Mouse (Mus musculus) left cerebral cortex, adult 8-10 months (tissue): ENCODE measurements at regions not wholly inside any gene's neighbourhood (a gene's known extent, or its start where the extent isn't known, plus 50 kb on each side); places are given as distances from the start of the nearest gene placed in this dataset.
"Not testable (repeated sequence)": the region's sequence is repeated elsewhere in the genome, so short reads cannot be mapped to it uniquely, and the experiment has no call there.

ENCODE experiments used
- DNase-seq, 2 experiments: peaks; one replicate each; pipeline ENCODE4 v3.0.0; 2022; ENCODE audit warnings: low spot score in 2 of 2

GRCm38 (mm10) chr6:82143496-82143895 is 102.7 kb downstream of the Eva1a start:
- no peak for DNase-seq

- no peak for DNase-seq
Observed at GRCm38 (mm10) chr6:82150051-82150450, 109.2 kb downstream of the Eva1a start.

DNA sequence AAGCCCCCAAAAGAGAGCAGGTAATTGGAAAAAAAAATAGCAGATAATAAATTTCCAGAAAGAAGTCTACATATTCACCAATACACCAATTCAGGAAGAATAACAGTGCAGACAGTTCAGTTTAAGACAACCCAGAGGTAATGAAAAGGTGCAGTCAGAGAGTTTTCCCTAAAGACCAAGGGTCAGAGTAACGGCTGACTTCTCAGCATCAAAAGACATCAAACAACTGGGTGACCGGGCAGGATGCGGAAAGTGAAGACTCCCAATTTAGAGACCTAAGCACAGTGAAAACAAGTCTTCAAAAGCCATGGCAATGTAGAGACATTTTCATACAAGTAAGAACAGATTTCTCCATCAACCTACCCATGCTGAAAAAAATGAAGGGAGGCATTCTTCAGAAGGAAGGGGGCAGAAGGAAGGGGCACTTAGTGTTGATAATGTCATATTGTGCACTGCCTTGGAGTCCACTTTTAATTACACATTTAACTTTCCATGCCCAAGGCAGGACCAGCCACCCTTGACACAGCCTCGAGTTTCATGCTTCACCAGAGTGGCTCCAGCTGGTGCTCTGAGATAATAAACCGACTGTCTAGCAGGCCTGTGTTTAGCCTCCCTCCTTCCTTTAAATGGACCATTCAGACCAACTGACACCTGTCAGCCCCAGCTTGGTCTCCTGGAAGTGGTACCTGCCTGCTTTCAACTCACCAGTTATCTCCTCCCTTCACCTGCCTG is 129.7 kb downstream of the Eva1a start:
- no peak for DNase-seq

DNA sequence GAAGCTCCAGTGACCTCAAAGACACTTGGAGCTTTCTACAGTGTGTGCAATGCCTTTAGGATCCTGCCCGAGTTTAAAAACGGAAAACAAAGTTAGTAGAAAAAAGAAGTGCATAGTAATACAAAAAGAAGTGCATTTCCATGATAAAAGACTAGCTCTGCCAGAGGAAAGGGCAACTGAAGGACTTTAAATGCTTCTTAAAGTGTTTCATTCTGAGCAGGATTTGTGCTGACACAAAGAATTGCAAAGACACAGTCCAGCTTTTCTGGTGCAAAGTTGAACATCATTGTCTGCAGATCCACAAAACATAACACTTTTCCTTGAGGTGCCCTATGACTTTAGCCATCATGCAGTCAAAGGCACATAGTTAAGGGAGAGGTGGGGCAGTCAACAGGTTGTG is 134.1 kb downstream of the Eva1a start:
- DNase-seq = no peak

- no peak for DNase-seq
Observed at GRCm38 (mm10) chr6:82200130-82200529, 159.3 kb downstream of the Eva1a start.

- DNase-seq = peak in 1 of 2 experiments; percentile 5
Observed at GRCm38 (mm10) chr6:82204821-82205566, 164.2 kb downstream of the Eva1a start.

DNA sequence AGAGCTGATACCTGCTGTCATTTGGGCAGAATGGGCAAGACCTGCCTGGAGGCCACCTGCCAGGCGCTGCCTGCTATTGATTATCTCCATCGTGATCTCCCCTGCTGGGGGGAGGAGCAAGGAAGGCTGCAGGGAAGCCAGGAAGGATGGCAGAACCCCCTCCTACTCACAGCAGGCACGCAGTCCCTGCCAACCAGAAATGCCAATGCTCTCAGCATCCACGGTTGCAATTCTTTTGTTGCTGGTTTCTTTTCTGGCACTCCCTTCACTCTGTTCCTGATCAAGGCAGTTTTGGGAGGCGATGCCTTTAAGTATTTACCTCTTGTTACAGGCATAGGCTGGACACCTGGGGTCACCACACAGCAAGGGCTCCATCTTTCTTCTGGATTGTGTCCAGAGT is 164.3 kb upstream of the Tacr1 start:
- peak in 1 of 2 experiments; percentile 18 for DNase-seq

DNA sequence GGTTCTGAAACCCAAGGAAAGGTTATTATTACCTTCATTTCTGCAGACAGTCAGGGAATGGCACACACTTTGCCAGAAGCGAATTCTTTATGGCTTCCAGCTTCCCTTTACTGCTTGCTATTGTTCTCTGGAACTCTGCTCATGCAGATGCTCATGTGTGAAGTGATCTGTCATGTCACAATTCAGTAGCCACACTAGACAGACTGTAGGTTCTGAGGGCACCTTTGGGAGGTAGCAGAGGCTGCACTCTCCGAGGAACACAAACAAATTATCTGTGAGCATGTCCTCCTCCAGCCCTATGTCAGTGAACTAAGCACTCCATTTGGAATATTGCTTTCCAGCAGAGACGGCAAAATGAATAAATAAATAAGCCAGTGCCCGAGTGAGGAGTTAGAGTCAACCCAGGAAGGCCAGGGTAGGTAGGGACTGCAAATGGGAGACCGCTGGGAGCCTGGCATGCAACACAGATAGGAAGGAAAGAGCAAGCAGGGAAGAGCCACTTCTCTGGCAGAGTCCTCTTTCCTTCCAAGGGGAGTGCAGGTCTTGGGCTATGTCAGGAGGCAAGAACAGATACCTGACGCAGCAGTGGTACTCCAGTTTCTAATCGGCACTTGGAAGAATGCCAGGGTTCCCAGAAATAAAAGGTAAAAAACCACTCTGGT is 161.4 kb upstream of the Tacr1 start:
- DNase-seq = no peak

- DNase-seq = not testable (repeated sequence)
Observed at GRCm38 (mm10) chr6:82247652-82248051, 154.5 kb upstream of the Tacr1 start.

GRCm38 (mm10) chr6:82284494-82284893 is 117.6 kb upstream of the Tacr1 start:
- no peak for DNase-seq

DNA sequence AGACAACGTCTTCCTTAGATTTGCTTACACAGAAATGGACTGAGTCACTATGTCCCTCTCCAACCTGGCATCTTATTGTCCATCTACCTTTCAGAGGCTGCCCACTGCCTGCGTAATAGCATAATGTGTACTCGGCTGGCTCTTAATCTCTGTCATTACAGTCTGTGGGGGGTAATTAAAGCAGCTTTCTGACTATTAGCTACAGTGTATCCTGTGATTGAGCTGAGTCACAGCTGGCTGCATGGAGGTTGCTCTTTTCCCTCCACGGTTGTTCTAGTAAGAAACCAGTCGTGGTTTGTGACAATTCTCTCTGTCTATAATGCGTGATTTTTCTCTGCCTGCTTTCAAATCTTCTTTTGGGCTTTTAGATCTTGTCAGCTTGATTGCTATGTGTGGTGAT is 116.9 kb upstream of the Tacr1 start:
- no peak for DNase-seq

GRCm38 (mm10) chr6:82293507-82293906 is 108.6 kb upstream of the Tacr1 start:
- no peak for DNase-seq

GRCm38 (mm10) chr6:82296673-82297328 is 105.3 kb upstream of the Tacr1 start:
- no peak for DNase-seq

- not testable (repeated sequence) for DNase-seq
Observed at GRCm38 (mm10) chr6:82302241-82302640, 99.9 kb upstream of the Tacr1 start.

- no peak for DNase-seq
Observed at GRCm38 (mm10) chr6:82313691-82314090, 88.4 kb upstream of the Tacr1 start.
